Mouse (Mus musculus): ENCODE data around the gene Tctn1.

GRCm38 (mm10) chr5:122217636-122218035, 46.6 kb downstream of the Tctn1 start:
- TF ChIP-seq EP300 (IDR thresholded peaks at IDR 0.05; ENCODE audit: low read depth) (no peak), CTCF (IDR thresholded peaks at IDR 0.05; ENCODE audit: low read depth) (no peak)
